Mouse (Mus musculus) c-Kit-positive CD71-positive TER-119-positive erythroid progenitor cells, embryonic 14.5 days (primary cell): ENCODE data around the gene D630039A03Rik.

Source experiments
- DNase-seq: peaks from one replicate; pipeline ENCODE4 v3.0.0-alpha.2; 2013; ENCODE audit warnings: low spot score

D630039A03Rik gene

GRCm38 (mm10) chr4:57927464-57928205, 11.5 kb upstream of the D630039A03Rik start:
- DNase-seq = peak; percentile 23

- no peak for DNase-seq
Observed at GRCm38 (mm10) chr4:57924556-57925071, 8.5 kb upstream of the D630039A03Rik start.

GRCm38 (mm10) chr4:57922171-57922570, 6.1 kb upstream of the D630039A03Rik start:
- no peak for DNase-seq

DNA sequence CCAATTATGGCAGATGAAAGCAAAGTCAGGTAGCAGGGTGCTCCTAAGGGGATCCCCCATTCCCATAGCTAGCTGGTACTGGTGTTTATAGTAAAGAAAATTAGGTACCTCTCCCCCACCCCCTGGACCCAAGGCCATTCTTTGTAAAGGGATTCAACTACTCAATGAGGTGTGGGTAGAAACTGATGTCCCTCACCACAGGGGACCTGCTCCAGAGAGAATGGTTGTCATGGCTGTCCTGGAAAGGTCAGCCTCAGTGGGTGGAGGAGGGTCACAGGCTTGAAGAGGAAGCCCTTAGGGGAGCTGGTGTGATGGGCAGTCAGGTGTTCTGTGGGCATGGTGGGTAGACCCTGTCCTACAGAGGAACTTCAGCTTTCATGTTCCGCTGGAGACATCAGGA, 4.4 kb upstream of the D630039A03Rik start:
- DNase-seq = no peak

GRCm38 (mm10) chr4:57919494-57920423, 3.7 kb upstream of the D630039A03Rik start:
- no peak for DNase-seq

DNA sequence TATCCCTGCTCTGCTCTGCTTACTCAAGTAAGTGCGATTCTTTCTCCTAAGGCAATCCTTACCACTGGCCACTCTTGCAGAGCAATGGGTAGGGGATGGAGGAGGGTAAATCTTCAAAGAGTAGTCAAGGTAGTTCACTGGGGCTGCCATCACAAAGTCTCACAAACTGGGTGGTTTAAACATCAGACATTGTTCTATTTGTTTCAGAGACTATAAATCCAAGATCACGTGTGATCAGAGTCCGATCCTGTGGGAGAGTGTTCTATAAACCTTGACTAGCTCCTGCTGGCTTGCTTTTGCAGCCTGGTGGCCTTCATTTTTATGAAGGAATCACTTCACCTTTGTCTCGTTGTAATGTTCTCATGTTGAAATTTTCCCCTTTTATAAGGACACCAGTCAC, 614 bp upstream of the D630039A03Rik start:
- no peak for DNase-seq

DNA sequence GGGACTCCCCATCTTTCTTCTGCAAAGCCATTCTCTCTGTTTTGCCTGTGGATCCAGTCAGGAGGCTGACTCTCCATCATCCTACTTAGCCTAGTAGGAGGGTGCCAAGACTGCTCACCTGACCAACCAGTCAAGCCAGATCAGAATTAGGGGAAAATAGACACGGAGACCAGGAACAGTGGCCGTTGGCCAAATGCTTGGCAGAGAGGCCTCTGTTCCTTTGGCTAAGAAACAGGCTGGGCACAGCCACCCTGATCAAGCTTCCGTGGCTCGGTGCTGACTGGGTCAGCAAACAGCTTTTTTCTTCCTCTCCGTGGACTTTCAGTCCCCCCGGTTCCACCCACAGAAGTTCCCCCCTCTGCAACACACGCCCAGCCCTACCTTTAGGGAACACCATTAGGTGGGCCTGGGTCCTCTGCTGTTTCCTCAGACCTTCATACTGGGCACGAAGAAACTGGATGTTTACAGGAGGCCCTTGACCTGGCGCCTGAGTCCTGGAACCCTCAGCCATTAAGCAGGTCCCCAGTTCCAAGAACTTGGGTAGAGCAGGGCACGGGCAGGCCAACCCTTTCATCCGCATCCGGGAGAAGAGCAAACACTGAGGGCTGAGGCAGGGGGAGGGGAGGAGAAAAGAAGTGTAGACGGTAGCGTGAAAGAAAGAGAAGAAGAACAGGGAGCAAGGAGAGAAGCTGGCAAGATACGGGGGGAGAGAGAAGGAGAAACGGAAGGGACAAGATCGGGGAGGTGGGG, 706 bp downstream of the D630039A03Rik start:
- DNase-seq = no peak

DNA sequence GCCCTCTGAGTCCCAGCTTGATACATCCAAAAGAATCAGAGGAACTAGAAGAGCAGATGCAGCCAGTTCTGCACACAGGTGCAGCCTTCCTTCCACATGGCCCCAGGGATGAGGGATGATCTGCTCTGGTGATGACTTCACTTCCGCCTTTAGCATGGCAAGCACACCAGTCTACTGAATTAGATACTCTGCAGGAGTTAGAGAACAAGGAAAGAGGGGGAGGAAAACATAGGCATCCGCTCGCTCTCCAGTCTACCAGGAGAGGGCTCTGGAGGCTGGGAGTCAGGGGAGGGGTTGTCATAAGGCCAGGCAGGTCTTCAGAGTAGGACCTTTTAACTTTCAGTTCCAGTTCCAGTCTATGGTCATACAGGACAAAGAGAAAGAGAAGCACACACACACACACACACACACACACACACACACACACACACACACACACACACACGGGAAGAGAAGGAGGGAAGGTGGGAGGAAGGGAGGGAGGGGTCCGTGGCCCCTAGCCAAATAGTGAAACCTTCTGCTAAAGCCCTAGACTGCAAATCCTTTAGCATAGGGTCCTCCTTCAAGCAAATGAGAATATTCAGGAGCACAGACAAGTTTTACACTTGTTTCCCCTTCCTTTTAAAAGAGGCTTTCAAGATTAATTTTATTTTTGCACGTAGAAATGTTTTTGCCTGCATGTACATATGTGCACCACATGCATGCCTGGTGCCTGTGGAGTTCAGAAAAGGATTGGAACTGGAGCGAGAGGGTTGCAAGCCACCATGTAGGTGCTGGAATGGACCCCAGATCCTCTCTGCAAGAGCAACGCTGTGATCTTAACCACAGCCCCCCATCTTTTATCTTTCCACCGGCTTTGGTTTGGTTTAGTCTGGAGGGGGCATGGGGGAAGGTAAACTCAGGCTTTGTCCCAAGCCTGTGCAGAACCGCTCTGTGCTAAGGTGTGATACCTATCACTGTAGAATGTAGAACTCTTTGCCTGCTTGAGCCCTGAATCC, 1.6 kb downstream of the D630039A03Rik start:
- DNase-seq = no peak

DNA sequence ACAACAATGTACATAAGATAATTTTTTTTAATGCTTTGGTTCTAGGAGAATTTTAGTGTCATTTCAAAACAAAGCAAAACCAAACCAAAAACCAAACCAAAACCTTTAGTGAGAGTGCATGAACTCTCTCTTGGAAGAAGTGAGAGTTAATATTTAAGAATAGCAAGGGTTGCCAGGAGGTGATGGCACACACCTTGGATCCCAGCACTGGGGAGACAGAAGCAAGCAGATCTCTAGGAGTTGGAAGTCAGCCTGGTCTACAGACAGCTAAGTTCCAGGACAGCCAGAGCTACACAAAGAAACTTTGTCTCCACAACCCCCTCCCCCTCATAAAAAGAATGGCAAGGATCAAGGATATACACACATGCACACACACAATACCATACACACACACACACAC, 3.1 kb downstream of the D630039A03Rik start:
- no peak for DNase-seq

GRCm38 (mm10) chr4:57908860-57909259, 7.2 kb downstream of the D630039A03Rik start:
- DNase-seq = no peak

DNA sequence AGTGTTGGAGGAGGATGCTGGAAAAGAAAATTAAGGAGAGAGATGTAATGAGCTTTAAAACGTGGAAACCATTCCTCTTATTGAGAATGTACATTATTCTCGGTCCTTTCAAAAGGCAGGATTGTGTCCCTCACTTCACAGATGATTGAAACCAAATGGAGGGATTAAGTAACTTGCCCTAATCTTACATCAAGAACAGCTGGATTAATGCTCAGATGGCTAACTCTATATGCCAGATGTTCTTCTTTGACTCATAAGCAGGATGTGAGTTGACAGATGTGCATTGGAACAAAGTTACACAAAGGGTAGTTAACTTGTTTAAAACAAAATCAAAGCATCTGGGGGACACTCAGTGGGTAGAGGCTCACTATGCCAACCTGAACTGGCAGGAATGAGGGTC, 9.4 kb downstream of the D630039A03Rik start:
- DNase-seq = no peak

- DNase-seq = no peak
Observed at GRCm38 (mm10) chr4:57904638-57905037, 11.5 kb downstream of the D630039A03Rik start.

DNA sequence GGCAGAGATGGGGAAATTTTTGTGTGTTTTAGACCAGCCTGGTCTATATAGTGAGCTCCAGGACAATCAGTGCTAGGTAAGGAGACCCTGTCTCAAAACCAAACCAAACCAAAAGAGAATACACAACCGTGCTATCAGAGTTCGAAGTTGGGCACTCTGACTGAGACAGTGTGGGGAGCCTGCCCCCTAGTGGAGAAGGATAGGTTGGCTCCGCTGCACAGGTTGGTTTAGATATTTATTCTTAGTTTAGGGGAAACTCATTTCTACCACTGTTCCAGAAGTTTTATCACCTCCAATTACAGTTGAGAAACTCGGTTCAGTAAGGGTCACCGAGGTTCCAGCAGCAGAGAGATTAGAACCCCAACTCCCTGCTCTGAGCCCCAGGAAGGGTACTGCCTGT, 11.9 kb downstream of the D630039A03Rik start:
- DNase-seq = peak; percentile 40

- DNase-seq = no peak
Observed at GRCm38 (mm10) chr4:57902619-57903018, 13.5 kb downstream of the D630039A03Rik start.

GRCm38 (mm10) chr4:57901210-57901609, 14.9 kb downstream of the D630039A03Rik start:
- DNase-seq = no peak

DNA sequence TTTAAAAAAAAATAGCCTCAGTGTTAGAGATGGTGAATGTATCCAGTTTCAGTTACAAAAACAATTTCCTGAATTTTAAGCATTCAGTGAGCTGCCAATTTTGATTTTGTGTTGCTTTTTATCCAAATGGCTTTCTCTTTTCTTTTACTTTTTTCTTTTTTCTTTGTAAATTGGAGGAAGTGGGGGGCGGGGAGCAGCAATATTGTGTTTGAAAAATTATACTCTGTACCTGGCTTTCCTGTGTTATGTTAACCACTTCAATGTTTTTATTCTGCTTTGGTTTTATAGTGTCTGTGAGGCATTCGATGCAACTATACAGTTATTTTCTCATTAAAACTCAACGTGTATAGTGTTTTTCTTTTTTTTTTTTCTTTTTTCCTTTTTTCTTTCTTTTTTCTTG, 19.5 kb downstream of the D630039A03Rik start:
- no peak for DNase-seq

GRCm38 (mm10) chr4:57895902-57896301, 20.2 kb downstream of the D630039A03Rik start:
- DNase-seq = no peak

DNA sequence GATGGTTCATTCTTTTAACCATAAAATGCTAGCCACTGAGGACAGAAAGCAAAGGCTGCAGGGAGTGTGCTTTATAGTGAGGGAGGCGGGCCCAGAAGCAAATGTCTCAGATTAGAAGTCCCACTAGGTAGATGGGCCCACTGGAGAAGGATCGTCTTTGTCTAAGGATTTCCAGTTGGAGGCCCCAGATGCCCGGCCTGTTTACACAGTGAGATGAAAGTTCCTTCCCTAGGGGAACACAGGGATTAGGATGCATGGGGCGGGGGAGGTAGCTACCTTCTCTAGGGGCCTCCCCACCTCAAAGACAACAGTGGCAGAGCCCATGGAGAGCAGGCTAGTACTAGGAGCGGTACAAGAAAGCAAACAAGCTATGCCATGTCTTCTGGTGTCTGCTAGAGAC, 21.0 kb downstream of the D630039A03Rik start:
- DNase-seq = no peak

GRCm38 (mm10) chr4:57892001-57892586, 24.0 kb downstream of the D630039A03Rik start:
- DNase-seq = no peak

- no peak for DNase-seq
Observed at GRCm38 (mm10) chr4:57889773-57890172, 26.3 kb downstream of the D630039A03Rik start.
